Comparison of ENCODE assay signal across 9 mouse cellular contexts in the genomic region with DNA sequence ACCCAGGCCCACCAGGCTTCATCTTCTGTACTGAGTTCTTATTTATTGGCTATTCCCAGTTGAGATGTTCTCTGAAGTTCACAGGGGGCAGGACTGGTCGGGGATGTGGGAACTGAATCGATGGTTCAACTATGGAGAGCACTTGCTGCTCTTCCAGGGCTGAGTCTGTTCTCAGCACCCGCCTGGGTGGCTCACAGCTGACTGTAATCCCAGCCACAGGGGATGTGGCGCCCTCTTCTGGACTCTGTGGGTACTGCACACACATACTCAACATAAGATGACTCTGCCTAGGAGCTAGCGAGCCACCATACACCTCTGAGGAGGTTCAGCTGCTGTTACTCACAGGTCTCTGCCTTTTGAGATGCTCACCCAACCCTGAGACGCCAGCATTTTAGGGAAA.
DNase-seq lines count a peak whose midpoint lies in the region; ATAC-seq and TF ChIP-seq lines count a peak whose summit lies in the region.
"Had no signal": no experiment of that assay in that cellular context is flagged by ENCODE, and none has a peak within 500 bp of the region (broad histone marks: within the 10 kb centered on the region; RNA-seq: fewer than 3 reads in every experiment).

No protein-coding gene starts in this region.

- dilution Hi-C loops in CH12.LX (cut with MboI; ENCODE audit: extremely low pct_ligation_motif_present, extremely low pct_unique_long_range_greater_than_20kb, low sequenced_read_pairs): no loop called here

- no peak for TF ChIP-seq POLR2A in CH12.LX (IDR thresholded peaks at IDR 0.05; ENCODE audit: low read depth, low read length)

- no peak; the same call in none of the 2 replicates for TF ChIP-seq RAD21 in CH12.LX (IDR thresholded peaks at IDR 0.05; ENCODE audit: low read depth, low read length)

- no peaks in the 10 kb centered on the region for H3K36me3 ChIP-seq in CH12.LX (replicated peaks in 1 of 2; ENCODE audit: control insufficient read depth in 1 of 2, insufficient read depth in 1 of 2, low read length in 1 of 2)
- H3K36me3 ChIP-seq: heart, embryonic 13.5 days had no signal

- H3K27ac ChIP-seq in CH12.LX (ENCODE audit: insufficient read depth, low read depth): no peak overlapping the region
- H3K27ac ChIP-seq: heart, embryonic 13.5 days had no signal

- H3K27me3 ChIP-seq in CH12.LX (replicated peaks): peaks cover 61% of the 10 kb centered on the region

- no peak overlapping the region for H3K9ac ChIP-seq in CH12.LX (ENCODE audit: insufficient read depth, low read depth)
- H3K9ac ChIP-seq: heart, embryonic 13.5 days had no signal

- DNase-seq in kidney, postnatal 10 days: peak; percentile 24
- no peak for DNase-seq in kidney, adult 9 months
- peak; percentile 23 for DNase-seq in 416B (ENCODE audit: low read depth)
- DNase-seq in CH12.LX (ENCODE audit: extremely low read depth): no peak
- DNase-seq in urinary bladder, postnatal 25 days (ENCODE audit: low spot score): no peak

- ATAC-seq in megakaryocyte-erythroid progenitor cell, adult 5-6 weeks (replicated peaks; ENCODE audit: low FRiP score, low TSS enrichment, poor library complexity, severe bottlenecking): 0 out of 2 replicates have a peak, but pooled peaks have one; percentile 51
- no peak for ATAC-seq in erythroblast, adult 5-6 weeks (replicated peaks; ENCODE audit: low FRiP score, poor library complexity, severe bottlenecking)

- H3K79me2 ChIP-seq in CH12.LX (replicated peaks; ENCODE audit: control insufficient read depth, extremely low read depth, insufficient read depth, poor library complexity, severe bottlenecking): no peaks in the 10 kb centered on the region

- in situ Hi-C loops in CH12.LX (cut with MboI; ENCODE audit: low pct_ligation_motif_present, low pct_unique_long_range_greater_than_20kb, low sequenced_read_pairs): loop anchor here (25.0 kb wide), 1 partner anchor 179 kb away; no protein-coding TSS in a partner anchor

- peak; percentile 24 to 37; a peak in 3 of 4 replicates for TF ChIP-seq CTCF in CH12.LX (conservative IDR thresholded peaks at IDR 0.05 in 1 of 2, IDR thresholded peaks at IDR 0.05 in 1 of 2; ENCODE audit: low read depth in 2 of 2, low read length in 2 of 2)

- TF ChIP-seq EP300 in CH12.LX (IDR thresholded peaks at IDR 0.05; ENCODE audit: low read length): no peak

- peaks cover 0 to 2% of the 10 kb centered on the region in 2 experiments; a peak in 1 of 4 replicates for H3K4me1 ChIP-seq in CH12.LX (ENCODE audit: control insufficient read depth in 1 of 2, insufficient read depth in 2 of 2)
- H3K4me1 ChIP-seq: heart, embryonic 13.5 days had no signal

- no peak overlapping the region for H3K4me2 ChIP-seq in CH12.LX (ENCODE audit: insufficient read depth, low read depth, poor library complexity, severe bottlenecking)
- H3K4me2 ChIP-seq: heart, embryonic 13.5 days had no signal

- H3K9me3 ChIP-seq in CH12.LX (replicated peaks; ENCODE audit: low read length): peaks cover 5% of the 10 kb centered on the region

- H3K4me3 ChIP-seq in CH12.LX (replicated peaks in 1 of 3; ENCODE audit: low read depth in 2 of 3, low read length in 2 of 3, poor library complexity in 1 of 3): no peak overlapping the region
- H3K4me3 ChIP-seq: erythroblast, embryonic 14.5 days; heart, embryonic 13.5 days had no signal

TF ChIP-seq in CH12.LX, 34 proteins besides CTCF, POLR2A, EP300 and RAD21:
- TF ChIP-seq ZMIZ1 (IDR thresholded peaks at IDR 0.05; ENCODE audit: low read depth, low read length) (no peak), CHD2 (IDR thresholded peaks at IDR 0.05; ENCODE audit: low read length) (no peak), GABPA (IDR thresholded peaks at IDR 0.05; ENCODE audit: insufficient replicate concordance, low read depth, low read length) (no peak), ZKSCAN1 (IDR thresholded peaks at IDR 0.05; ENCODE audit: borderline replicate concordance, low read depth, low read length) (no peak), NELFE (IDR thresholded peaks at IDR 0.05; ENCODE audit: low read depth, low read length) (no peak), CHD1 (IDR thresholded peaks at IDR 0.05; ENCODE audit: low read depth, low read length) (no peak), MAZ (IDR thresholded peaks at IDR 0.05; ENCODE audit: low read depth, low read length) (no peak), MEF2A (IDR thresholded peaks at IDR 0.05; ENCODE audit: borderline replicate concordance, low read depth, low read length) (no peak), MXI1 (IDR thresholded peaks at IDR 0.05; ENCODE audit: low read depth, low read length) (no peak), PAX5 (IDR thresholded peaks at IDR 0.05; ENCODE audit: low read length) (no peak), POLR2AphosphoS2 (IDR thresholded peaks at IDR 0.05; ENCODE audit: low read depth, low read length) (no peak), JUN (IDR thresholded peaks at IDR 0.05; ENCODE audit: insufficient read depth, low read depth, low read length) (no peak), RCOR1 (conservative IDR thresholded peaks at IDR 0.05; ENCODE audit: low read depth, low read length) (no peak), NRF1 (IDR thresholded peaks at IDR 0.05; ENCODE audit: low read depth, low read length) (no peak), HCFC1 (IDR thresholded peaks at IDR 0.05; ENCODE audit: low read depth, low read length) (no peak), SMC3 (IDR thresholded peaks at IDR 0.05; ENCODE audit: low read depth, low read length) (no peak; the same call in 1 of the 2 replicates), UBTF (IDR thresholded peaks at IDR 0.05; ENCODE audit: low read depth, low read length) (no peak), ZC3H11A (IDR thresholded peaks at IDR 0.05; ENCODE audit: low read depth, low read length) (no peak), USF2 (conservative IDR thresholded peaks at IDR 0.05; ENCODE audit: low read depth, low read length) (no peak)

Comparison
In these comparisons a context has a peak if more than half of its experiments do, and no peak if none do; other contexts are left out.
1. DNase-seq: peak in kidney, postnatal 10 days (single experiment) and 416B (single experiment); none in kidney, adult 9 months (single experiment), CH12.LX (single experiment) and urinary bladder, postnatal 25 days (single experiment).